Mouse (Mus musculus) ovary, postnatal 14 days (tissue): ENCODE data around the gene Ephb1.

Experiments
- DNase-seq: peaks from one replicate; pipeline ENCODE4 v3.0.0; 2022; ENCODE audit warnings: low spot score

Gene Ephb1

GRCm38 (mm10) chr9:102352186-102353055 lies 2.1 kb downstream of the Ephb1 start:
- no peak for DNase-seq

GRCm38 (mm10) chr9:102351721-102352120 lies 2.8 kb downstream of the Ephb1 start:
- DNase-seq = no peak

DNA sequence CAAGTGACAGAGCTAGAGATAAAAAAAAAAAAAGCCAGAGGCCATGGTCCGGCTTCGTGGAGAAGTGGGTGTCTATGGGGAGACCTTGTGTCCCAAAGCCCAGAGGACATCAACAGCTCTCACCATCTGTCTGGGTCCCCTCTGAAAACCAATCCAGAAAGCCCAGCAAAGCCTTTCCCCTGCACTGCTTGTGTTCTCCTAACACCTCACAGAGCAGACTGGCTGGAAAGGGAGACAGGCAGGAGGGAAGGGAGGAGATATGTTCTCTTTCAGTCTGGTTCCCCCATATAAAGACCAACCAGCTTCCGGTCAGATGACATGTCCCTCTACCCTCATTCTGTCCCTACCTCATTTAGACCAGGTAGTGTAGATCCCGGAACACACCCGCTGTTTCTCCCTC lies 3.3 kb downstream of the Ephb1 start:
- DNase-seq = no peak

DNA sequence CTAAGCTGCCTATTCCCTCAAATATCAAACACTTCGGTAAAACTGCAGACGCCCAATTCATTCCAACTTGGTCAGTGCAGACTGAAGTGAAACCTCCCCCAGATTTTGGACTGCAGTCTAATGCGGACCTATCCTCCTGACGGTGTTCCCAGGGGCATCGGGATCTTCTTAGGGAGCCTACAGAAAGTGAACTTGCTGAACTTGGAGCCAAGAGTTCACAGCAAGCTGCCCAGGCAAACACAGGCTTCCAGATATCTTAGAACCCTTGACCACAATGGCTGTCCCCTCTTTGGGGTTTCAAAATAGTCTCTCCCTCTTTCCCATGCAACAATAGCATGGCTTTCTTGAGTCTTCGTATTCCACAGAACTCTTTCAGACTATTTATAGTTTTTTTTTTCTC lies 3.8 kb downstream of the Ephb1 start:
- DNase-seq = no peak

DNA sequence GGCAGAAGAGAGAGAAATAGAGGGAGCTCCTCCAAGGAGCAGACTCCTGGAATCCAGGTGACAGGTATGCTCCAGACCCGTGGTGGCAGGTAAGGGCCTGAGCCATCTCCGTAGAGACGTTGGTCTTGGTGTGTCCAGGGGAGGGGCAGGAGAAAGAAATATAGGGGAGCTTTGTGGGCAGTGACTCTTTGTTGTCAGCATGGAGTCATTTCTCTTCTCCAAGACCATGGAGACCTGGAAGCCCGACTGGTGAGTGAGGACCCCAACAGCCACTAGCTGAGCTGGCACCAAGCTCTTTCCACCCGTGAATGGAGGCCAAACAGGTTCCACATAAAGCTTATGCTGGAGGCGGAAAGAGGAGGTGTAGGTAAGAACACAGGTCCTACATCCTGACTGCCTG lies 4.4 kb downstream of the Ephb1 start:
- no peak for DNase-seq

DNA sequence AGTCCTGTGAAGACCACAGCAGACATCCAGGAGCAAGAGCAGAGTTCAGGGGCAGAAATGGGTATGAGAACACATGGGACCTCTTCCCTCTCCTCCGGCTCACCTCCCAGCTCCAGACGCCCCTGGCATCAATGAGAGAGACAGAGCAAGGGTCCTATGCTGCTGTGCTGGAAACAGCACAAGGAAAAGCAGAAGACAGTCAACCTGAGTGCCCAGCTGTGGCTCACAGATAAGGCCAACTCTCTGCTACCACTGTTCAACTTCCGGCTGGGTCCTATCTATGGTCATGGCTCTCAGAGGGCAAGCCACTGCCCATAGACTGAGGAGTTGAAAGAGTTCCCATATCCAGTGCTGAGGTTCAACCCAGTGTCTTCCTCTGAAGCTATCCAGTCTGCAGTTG lies 7.7 kb downstream of the Ephb1 start:
- DNase-seq = no peak

DNA sequence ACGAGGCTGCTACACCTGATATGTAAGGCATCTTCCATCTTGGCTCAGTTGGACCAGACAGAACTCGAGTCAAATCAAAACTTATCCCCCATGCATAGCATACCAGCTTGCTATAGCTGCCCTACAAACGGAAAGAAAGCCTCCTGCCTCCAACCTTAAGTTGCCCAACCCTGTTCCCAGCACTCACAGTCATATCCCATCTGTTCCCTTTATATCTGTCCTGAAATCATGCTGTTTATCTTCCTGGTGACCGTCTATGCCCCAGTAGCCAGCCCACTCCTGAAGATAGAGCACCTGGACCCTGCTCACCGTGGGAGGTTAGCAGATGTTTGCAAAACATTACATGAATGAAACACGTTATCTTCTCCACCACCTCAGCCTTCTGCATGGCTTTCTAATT lies 9.0 kb downstream of the Ephb1 start:
- DNase-seq = no peak

DNA sequence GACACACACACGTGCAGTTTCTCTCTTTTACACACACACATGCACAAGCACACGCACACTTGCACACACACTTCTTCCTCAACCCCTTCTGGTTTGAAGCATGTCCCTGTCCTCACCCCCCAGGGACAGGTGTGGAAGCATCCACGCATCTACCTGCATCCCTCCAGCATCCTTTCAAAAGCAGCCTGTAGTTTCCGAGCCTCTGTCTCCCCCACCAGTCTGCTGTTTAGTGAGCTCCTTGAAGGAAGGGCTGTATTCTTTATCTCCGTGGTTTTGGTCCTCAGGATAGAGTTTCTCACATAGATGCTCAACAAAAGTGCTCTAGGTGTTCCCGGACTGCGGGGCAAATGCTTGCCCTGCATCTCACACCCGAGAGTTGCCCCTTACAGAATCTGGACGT lies 9.4 kb downstream of the Ephb1 start:
- DNase-seq = no peak

GRCm38 (mm10) chr9:102344086-102344930 lies 10.2 kb downstream of the Ephb1 start:
- DNase-seq = no peak

GRCm38 (mm10) chr9:102343061-102343460 lies 11.4 kb downstream of the Ephb1 start:
- no peak for DNase-seq

DNA sequence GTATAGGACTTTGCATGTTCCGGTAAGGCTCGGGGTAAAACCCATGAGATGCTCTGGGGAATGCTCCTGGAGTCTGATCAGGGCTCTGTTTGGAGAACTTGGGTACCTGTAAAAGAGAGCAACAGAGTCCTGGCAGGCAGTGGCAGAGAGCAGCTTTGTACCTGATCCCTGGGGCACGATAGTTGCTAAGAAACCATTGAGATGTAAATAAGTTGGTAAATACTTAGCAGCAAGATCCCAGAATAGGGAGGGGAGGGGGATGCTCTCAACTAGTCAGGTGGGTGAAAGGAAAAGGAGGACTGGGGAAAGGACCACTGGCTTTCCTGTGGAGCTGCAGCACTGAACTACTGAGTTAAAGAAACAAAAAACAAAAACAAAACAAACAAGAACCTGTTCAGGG lies 12.5 kb downstream of the Ephb1 start:
- no peak for DNase-seq

- DNase-seq = no peak
Measured at GRCm38 (mm10) chr9:102340768-102341167, 13.7 kb downstream of the Ephb1 start.

- DNase-seq = no peak
Measured at GRCm38 (mm10) chr9:102335571-102336282, 18.8 kb downstream of the Ephb1 start.

- no peak for DNase-seq
Measured at GRCm38 (mm10) chr9:102330266-102331060, 24.0 kb downstream of the Ephb1 start.

DNA sequence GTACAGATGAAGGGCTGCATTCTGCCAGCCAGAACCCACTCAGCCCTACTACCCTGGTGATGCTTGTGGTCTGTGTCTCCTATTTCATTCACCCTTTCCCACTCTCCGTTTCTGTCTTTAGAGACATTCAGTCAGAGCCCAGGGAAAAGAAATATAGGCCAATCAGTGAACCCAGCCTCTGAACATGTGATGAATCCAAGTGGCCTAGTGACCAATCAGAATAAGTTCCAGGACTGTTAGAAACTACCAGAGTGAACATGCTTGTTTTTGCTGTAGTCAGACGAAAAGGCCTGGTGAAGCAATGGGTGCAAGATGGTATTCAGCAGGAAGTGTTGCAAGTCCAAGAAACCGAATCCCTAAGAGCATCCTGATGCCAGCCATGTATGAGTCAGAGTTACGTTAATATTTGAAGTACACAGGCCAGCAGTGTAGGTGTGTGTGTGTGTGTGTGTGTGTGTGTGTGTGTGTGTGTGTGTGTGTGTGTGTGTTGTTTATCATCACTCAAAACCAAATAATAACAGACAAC lies 26.8 kb downstream of the Ephb1 start:
- DNase-seq = no peak

GRCm38 (mm10) chr9:102315436-102315835 lies 39.1 kb downstream of the Ephb1 start:
- no peak for DNase-seq

- no peak for DNase-seq
Measured at GRCm38 (mm10) chr9:102314795-102315194, 39.7 kb downstream of the Ephb1 start.

DNA sequence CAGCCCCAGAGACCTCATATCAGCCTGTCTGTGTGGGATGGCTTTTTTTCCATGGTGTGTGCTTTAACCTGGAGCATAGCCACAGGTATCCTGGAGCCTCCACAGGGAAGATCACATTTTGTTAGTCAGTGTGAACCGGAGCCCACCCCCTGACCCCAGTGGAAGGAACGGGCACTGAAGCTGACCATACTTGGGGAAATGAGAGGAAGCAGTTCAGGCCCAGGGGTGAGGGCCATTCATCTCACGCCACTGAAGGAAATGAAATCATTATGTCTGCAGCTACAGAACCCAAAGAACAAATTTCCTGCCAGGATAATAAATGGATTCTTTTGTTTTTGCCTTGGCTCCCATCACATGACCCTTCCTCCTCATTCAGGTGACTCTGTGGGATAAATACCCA lies 44.1 kb downstream of the Ephb1 start:
- DNase-seq = no peak

- DNase-seq = no peak
Measured at GRCm38 (mm10) chr9:102309278-102309677, 45.2 kb downstream of the Ephb1 start.

GRCm38 (mm10) chr9:102307656-102308055 lies 46.8 kb downstream of the Ephb1 start:
- no peak for DNase-seq

DNA sequence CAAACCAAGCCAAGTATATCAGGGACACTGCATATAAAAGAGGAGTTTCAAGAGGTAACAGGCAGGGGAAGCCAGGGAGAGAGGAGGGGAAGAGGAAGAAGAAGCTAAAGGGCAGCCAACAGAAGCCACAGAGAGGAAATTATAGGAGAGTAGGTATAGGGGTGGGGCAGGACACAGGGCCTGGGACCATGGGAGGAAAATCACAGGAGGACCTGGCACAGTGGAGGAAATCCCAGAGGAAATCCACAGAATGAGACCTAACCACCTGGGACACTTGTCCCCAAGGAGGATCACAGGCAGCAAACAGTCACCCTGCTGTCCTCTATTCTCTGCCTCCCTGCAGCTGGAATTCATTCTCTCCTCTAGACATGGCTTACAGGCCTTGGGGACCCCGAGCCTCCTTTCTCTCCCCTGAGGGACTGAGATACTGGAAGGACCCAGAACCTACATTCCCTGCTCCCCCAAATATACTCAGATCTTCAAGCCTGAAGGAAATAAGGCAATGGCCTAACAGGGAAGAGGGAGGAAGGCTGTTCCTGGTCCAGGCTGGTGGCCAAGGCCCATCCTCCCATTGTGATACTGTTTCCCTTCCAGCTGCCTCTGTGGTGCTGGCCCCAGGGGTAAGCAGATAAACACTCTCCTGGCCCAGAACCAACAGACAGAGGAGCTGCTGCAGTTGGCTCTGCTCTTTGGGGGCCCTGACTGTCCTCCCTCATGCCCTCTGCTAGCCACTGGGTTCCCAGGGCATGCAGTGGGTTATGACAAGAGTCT lies 47.7 kb downstream of the Ephb1 start:
- peak; percentile 3 for DNase-seq
